Mouse (Mus musculus) heart, postnatal 4 days (tissue): ENCODE data around the gene Eif2ak4. TPM values are rescaled to one million over a fixed set of nuclear protein-coding genes. Genes with fewer than 3 reads are reported as not detected.

ENCODE experiments used
- DNase-seq: peaks from one replicate; pipeline ENCODE4 v3.0.0; 2021
- total RNA-seq, 2 experiments: library from RNA; stranded (reverse); gene quantifications; 2 replicates each; pipeline ENCODE4 v1.2.3; 2021

Gene Eif2ak4
- 10 to 100 TPM; 14.1 to 14.3 TPM for total RNA-seq

DNA sequence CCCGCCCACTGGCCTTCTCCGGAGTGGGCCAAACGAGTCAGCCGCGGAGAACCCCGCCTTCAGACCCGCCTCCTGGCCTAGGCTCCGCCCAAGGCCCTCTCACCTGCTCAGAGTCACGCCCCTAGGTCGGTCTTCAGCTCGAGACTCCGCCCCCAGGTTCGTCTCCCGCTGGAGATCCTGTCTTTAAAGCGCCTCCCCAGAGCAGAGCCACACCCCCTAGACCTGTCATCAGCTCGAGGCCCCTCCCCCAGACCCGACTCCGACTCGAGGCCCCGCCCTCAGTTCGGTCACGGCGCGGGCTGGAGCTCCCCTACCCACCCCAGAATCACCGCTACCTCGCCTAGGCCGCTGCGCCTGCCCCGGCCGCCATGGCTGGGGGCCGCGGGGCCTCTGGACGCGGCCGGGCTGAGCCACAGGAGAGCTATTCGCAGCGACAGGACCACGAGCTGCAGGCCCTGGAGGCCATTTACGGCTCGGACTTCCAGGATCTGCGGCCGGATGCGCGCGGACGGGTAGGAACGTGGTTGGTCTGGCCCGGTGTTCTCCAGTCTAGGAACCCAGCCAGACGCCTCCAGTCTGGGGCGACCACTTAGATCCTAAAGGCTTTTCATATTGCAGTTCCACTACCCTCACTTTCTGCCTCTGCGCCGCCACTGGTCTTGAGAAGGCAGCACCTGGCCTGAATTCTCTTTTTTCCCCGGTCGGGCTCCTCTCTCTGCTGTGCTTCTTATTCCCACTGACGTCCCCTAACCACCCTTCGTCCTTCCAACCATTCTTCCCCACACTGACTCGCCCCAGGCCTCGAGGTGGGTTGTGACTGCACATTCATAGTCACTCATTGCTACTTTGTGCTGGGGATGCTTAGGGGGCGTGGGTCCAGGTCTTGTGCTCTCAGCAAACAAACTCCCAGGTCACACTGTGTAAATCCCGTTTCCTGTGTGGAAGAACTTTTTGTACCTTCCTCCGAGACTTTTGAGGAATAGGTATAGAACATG, at the start of gene Eif2ak4:
TSS of gene Eif2ak4 (plus strand) at position 278 of the 995 bp plus-strand sequence.
- DNase-seq, result peak; percentile 98

DNA sequence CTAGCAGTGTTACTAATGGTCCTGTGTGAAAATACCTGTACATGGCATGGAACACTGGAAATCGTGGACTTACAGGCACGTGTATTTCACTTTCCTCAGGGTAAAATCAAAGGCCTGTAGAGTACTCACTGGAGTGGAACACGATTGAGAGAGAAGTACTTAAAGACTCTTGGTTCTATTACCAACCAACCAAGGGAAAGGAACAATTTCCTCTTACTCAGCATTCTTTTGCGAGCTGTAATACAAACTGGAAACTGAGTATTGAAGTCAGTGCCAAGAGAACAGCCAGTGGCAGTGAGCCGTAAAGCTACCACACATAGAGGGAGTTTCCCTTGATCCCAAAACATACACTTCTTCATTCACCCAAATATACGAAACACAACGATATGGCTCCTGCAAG, 47.1 kb upstream of the Eif2ak4 start:
- no peak for DNase-seq

DNA sequence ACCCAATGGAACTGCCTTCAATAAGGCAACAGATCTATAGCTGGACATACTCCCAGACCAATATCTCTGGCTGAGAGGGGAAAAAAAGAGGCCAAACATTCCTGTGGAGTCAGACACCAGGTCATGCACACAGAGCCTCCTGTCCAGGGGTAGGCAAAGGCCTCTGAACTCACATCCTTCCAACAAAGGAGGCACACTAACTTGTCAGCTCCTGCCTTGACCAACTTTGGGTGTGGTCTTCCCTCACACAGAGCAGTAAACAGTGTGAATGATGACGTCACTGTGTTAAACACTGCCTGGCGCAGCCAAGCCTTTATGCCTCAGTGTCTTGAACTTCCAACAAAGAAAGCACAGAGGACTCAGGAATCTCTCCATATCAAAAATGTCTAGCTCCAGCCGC, 44.5 kb upstream of the Eif2ak4 start:
- DNase-seq, result no peak

DNA sequence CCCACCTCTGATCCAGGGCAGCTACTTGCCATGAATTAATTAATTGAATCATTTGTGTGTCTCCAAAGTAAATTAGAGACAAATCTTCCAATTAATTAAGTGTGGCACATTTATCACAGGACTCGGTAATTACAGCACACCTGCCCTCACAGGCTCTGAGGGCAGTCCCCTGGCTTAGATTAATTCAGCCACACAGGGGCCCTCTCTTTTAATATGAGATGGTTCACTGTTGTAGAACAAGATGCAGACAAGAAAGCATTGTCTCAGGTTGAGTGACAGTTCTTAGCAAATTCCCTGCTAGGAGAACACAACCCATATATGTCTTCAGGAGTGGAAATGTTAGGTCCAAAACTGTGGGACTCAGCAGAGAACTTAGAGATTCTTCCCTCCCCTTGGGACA, 42.9 kb upstream of the Eif2ak4 start:
- DNase-seq, result no peak

DNA sequence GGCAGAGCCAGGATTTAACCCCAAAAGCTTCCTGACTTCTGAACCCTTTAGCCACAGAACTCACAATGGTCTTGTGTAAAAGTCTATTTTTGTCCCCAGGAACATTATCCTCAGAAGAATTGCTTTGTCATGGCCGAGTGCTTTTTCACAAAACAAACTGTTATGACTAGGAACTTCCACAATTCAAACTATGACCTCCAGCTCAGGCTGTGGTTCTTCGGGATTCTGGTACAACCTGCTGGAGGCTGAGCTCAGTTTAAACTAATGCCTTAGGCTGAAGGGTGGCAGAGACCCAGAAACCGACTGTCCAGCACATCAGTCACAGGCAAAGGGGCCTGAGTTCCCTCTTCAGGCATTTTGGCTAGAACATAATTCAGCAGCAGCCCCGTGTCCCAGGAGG, 34.9 kb upstream of the Eif2ak4 start:
- no peak for DNase-seq

DNA sequence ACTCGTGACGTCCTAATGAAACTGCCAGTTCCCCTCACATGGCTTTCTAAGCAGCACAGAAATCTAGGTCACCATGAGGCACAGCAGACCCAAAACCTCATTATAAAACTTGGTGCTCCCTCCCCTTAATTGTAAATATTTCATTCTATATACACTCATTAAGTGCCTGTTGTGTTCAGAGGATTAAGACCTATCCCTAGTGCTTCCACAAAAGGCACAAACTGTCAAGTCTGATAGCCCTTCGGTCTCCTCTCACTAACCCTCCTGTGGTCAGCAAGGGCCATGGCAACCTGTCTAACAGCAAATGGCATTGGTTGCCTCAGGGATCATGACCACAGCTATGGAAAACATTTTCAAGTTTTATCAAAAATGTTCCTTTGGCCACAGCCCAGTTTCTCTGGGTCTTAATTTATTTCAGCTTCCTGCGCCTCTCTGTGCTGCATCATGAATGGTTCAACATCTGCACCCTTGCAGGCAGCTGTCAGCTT, 34.5 kb upstream of the Eif2ak4 start:
- DNase-seq, result peak; percentile 9

DNA sequence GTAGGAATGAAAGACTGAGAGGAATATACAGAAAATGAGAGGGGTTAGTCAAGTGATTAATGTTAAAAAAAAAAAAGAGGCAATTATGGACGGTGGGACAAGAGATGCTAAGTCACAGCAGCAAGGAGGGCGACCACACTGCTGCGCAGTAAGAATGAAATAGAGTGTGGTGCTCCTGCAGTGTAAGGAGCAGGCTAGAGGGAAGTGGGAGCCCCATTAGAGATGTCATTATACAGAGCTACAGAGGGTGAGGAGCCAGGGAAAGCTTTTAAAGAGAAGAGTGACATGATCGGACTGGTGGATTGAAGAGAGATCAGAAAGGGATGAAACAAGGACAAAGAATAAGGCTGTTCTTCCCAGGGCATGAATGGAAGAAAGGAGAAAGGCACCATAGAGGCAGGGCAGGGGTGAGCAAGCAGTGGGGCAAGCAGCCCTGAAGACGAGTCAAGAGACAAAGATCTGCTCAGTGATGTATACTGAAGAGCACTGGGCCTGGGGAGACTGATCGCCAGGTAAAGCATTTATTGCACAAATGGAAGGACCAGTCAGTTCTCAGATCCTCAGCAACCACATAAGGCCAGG, 33.2 kb upstream of the Eif2ak4 start:
- DNase-seq, result no peak

DNA sequence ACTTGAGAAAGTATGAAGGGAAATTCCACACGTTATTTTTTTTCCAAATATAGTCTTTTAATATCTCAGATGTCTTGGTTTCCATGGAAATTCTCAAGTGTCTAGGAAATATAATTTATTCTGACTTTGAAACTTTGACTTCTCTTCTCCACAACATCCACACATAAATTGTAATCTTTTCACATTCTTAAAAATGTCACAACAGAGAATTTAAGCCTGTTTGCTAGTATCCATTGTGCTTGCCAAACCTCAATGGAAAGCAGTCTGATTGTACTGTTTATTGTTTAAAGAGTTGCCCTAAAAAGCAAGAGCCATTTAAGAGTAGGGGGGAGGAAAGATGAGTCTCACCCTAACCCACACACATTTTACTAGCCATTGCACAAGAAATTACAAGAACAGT, 16.6 kb upstream of the Eif2ak4 start:
- no peak for DNase-seq

DNA sequence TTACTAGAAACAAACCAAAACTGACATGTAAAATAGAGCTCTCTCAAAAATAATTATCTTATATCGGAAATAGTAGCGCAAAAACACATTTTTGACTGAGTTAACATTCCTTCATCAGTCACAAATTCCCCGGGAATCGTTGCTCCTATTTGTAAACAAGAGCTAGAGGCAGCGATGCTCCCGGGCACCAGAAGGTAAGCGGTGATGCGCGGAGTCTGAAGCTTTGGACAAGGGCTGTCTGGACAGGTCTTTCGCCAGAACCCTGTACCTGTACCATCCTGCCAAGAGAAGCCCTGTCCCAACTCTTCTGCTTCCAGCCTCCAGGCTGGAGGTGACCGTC, 15.9 kb upstream of the Eif2ak4 start:
- no peak for DNase-seq

DNA sequence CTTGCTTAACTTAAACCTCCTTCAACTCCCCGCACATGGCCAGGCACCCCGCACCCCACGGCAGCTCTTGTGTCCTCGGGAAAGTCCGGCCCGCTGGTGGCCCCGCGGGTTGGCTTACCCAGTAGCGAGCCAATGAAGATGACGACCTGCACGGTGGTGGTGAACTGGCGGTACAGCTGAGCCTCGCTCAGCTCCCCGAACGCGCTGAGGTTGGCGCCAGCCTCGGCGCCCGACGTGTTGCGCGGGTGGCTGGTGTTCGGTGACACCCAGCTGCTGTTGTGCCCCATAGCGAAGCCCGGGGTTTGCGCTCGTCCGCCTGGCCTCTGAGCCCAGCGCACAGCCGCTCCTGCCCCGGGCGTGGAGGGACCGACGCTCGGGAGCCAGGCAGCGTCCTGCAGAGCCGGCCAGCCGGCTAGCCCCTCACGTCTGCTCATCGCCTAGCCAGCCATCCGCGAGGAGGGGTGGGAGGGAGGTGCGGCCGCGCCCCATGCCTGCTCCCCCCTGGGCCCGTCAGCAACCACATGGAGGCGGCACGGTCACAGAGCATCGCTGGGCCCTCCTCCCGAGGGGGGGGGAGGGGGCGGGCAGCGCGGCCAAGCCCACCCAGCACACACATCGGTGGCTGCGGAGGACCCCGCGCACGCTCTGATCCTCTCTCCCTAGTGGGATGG, 15.4 kb upstream of the Eif2ak4 start, which contains the start of gene Gpr176:
TSS of gene Gpr176 (minus strand) at position 519 of the 671 bp plus-strand sequence.
- DNase-seq, result peak; percentile 27

DNA sequence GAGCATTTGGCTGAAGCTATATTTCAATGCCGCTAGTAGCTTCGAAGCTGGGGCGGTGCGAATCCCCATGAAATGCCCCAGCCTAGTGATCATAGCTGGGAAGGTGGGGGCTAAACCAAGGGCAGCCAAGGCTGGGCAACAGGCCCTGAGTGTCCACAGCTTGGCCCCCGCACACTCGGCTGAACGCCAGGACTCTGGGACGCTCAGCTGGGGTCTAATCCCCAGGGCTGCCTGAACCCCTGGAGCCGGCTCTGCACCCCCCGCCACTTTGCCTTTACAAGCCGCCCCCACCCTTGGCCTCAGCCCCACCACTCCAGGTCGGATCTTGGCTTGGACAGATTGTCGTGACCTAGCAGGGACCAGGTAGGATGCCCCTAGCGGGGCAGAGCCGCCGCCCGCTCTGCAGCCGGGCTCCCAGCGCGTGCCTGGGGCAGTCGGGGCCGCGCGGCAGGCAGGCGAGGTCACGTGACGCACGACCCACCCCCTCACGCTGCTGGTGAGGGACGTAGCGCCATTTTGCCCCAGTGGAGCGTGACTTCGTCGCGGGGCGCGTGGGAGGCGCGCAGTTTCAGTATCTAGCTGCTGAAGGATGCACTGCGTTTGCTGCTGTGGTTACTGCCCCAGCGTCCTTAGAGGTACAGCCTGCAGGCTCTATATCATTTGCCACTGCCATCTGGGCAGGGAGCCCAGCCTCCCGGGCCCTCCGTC, 14.7 kb upstream of the Eif2ak4 start:
- peak; percentile 78 for DNase-seq

DNA sequence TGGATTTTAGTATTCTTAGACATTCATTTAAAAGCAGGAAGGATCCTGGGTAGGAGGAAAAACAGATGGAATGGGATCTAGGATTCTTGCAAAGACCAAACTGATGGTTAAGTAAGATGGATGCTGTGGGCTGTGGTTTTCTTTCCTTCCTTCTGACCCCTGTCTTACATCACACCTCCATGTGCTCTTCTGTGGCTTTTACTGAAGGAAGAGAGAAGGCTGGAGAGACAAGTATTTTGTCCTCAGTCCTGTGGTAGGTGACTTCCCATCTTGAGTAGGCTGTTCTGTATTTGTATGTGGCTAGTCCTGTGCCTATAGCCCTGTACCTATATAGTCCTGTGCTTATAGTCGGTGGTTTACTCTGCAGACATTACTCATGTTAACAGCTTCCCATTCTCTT, 12.9 kb upstream of the Eif2ak4 start:
- DNase-seq, result no peak

DNA sequence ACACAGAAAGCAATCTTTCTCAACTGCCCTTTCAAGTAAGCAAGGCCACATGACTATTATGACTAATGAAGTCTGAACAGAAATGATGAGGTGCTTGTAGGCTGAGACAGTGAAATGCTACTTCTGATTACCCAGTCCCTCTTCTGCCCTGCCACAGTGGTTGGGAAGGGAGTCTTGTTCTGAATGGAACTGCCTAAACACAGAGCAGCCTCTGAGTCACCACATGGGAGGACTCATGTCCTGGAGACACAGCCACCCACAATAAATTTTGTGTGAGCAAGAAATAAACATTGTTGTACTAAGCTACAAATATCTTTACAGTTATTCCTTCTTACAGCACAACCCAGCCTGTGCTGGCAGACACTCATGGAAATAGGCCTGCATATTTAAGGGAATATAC, 12.5 kb upstream of the Eif2ak4 start:
- DNase-seq, result no peak

DNA sequence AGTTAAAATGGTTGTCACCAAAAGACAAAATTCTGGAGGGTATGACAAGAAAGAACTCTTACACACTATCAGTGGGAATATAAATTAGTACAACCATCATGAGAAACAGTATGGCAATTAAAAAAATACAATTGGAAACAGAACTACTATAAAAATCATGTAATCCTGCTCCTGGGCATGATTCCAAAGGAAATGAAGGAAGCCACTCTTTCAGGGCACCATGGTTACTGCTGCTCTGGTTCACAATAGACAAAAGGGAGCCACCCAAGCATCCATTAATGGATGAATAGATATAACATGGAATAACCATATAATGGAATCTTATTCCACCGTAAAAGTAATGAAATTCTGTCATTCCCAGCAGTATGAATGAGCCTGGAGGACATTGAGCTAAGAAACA, 8.7 kb upstream of the Eif2ak4 start:
- no peak for DNase-seq

DNA sequence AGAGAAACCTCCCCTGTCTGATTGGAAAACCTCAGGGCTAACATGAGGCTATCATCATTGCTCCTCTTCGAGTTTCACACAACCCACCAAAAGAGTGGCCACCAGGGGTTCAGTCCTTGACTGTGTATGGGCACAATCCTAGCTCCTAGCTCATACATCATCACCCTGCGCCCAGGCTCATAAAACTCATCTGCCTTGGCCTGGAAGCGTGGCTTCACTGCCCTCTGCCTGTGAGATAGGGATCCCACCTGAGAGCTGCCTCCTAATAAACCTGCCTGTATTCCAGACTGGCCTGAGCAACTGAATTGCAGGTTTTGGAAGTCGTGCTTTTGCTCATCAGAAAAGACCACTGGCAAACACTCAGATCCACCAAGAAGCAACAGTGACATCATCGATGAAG, 5.0 kb upstream of the Eif2ak4 start:
- no peak for DNase-seq

DNA sequence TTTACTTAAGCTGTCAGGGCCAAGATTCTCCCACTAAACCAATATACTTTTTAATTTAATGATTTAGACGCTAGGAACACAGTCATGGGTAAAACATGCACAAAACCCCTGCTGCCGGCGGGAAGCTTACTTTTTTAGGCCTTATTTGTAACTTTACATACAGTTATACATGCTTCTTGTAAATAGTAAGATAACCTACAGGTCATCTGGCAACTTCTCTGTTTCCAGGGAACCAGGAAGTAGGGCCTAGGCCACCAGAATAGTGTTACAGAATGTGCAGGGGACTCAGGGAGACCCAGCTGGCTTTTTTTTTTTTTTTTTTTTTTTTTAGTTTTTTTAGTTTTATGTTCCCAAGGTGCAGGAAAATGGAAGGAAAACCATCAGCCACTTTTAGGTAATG, 1.2 kb downstream of the Eif2ak4 start:
- no peak for DNase-seq

DNA sequence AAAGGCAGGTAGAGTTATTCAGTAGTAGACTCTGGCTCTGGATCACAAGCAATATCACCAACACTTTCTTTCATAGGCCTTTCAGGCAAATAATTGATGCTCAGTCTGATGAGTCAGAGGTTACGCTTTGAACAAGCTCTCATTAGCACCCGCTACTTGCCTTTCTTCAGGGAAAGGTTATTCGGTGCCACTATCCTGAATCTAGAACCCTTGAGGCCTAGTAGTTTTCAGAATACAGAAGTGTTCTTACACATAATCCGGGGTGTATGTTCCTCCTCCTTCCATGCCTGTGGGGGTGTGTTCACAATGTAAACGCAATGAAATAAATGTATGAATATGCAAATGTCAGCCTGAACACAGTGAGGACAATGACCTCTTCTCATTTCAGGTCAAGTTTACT, 1.7 kb downstream of the Eif2ak4 start:
- DNase-seq, result no peak

DNA sequence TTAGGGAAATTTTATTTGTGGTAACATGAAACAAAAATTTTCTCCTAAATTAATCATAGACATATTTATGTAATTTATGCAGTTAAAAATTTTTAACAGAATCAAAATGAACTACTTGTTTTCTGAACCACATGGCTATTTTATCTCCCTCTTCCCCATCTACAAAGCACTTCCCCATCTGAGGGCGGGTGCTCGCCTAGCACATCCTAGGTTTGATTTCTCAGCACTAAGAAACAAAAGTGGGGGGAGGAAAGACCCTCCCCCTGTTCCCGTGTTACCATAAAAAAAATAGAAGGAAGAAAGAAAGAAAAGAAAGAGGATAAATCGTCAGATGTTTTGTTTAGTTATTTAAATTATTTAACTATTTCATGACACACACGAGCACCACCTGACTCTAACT, 2.8 kb downstream of the Eif2ak4 start:
- DNase-seq, result no peak

DNA sequence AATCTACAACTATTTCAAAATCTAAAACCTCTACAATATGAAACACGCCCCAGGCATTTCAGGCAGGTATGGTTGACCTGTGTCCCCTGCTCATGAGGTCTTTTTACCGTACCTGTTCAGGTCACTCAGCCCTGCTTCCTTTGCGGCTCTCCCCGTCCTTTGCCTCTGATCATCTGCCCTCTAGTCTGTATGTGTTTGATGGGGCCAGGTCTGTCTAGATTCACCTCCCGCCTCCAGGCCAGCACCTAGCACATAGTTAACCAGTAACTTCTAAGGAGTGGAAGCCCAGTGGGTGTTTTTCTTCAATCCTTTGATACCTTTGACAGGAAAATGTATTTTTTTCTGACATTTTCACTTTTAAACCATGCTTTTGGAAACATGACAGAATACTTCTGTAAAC, 11.3 kb downstream of the Eif2ak4 start:
- DNase-seq, result no peak

DNA sequence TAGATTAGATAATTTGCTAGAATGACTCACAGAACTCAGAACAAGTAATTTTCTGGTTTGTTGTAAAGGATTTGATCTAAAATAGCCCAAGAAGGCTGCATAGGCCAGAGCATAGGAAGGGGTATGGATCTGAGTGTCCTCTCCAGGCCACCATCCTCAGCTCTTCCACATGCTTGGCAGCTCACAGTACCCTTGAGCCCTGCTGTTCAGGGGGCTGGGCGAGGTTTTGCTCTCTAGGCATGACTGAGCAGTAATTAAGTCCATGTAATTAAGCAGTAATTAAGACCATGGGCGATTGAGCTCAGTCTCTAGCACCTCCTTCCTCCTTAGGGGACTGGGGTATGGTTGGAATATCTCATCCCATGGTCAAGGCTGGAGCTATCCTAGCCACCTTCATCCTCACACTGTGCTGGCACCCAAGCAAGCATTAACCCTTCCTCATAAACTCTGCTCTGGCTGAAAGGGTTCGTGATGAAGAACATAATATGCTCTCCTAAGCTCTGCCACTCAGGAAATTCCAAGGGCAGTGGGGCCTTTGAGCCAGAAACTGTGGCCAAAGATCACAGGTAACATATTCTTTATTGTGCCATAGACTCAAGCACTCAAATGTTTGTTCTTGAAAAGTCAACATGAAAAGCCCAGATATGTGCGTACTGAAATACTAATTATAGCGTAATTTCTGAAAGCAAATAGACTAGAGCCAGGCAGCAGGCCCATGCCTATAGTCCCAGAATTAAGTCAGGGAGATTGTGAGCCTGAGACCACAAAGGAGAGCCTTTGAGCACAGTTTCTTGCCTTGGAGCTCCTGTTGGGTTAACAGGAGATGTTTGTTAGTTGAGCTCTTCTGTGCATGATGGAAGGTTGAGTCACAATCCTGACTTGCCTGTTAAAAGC, 13.7 kb downstream of the Eif2ak4 start:
- DNase-seq, result no peak

DNA sequence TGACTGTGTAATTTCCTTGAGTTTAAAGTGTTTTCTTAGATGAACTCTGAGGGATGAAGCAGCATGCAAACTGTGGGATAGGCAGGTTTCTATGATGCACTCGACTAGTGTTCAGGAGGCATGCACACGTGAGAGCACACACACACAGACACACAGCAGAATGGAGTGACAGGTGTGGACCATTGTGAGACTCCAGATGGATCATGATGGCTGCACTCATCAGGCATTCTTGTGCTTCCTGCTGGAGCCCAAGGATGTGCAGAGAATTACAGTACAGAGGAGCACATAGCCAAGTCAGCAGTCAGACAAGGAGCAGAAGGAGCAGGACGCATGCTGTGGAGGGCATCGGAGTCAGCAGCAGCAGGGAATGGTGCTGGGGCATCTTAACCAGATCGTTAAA, 15.9 kb downstream of the Eif2ak4 start:
- DNase-seq, result no peak

DNA sequence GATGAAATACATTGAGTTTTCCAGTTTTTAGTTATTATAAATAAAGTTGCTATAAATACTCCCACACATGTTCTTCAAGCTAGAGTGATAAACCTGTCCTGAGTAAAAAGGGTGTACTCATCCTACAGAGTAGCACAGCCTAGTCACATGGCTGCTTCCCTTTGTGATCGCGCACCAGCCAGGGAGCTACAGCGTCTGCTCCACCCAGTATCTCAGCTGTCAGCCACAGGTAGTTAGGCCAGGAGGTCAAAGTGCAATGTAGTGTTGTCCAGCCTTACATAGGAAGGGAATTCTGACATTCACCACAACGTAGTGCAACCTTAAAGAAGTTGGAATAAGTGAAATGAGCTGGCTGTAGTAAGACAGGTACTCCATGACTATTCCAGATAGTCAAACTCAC, 17.1 kb downstream of the Eif2ak4 start:
- no peak for DNase-seq
